Mouse (Mus musculus) CD4-positive, CD25-positive, alpha-beta regulatory T cell, adult 4 months (primary cell): ENCODE data around the gene Gm5148. TPM values are rescaled to one million over a fixed set of nuclear protein-coding genes. Genes with fewer than 3 reads are reported as not detected.

Experiments used
- ATAC-seq: one replicate; pipeline ENCODE4 v1.8.0; 2017
- polyA plus RNA-seq, 2 experiments: library from polyadenylated mRNA; unstranded; fragments of 100-300 nt; shearing (Covaris generic); gene quantifications; one replicate each; pipeline ENCODE4 v1.2.1; 2017

Gene Gm5148
- polyA plus RNA-seq, 2 experiments from 2014 or later, result 1.9 to 3.1 TPM

DNA sequence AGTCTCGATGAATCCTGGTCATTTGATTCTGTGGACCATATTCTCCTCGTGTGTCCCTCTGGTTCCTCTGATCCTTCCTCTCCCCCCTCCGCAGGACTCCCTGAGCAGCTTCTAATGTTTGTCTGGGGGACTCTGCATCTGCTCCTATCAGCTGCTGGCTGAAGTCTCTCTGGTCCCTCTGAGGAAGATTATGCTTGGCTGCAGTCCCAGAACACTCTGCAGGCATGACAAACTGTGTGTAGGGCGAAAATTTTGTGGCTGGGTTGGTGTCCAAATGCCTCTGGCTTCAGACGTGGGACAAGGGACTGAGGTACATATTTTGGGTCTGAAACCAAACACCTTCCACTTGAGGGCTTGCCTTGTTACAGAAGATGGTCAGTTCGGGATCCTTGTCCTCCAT, 13.1 kb upstream of the Gm5148 start:
- no peak for ATAC-seq

DNA sequence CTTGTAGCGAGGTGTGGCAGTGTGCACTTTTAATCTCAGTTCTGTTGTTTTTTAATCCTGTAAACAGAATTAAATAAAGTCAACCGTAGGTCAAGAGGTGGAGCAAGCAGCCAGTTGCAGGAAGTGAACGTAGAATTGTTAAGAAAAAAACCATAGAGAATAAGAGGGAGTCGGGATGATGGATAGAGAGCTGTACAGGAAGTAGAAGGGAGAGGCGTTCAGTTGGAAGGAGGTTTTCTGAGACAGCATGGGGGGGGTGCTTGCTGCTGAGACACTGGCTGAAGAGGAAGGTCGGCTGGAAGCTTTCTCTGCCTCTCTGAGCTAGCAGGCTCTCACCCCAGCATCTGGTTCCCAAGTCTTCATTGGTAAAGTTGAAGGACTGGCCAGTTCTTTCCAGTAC, 10.9 kb upstream of the Gm5148 start:
- ATAC-seq, result no peak

GRCm38 (mm10) chr3:37729142-37729541, 4.9 kb upstream of the Gm5148 start:
- no peak for ATAC-seq

DNA sequence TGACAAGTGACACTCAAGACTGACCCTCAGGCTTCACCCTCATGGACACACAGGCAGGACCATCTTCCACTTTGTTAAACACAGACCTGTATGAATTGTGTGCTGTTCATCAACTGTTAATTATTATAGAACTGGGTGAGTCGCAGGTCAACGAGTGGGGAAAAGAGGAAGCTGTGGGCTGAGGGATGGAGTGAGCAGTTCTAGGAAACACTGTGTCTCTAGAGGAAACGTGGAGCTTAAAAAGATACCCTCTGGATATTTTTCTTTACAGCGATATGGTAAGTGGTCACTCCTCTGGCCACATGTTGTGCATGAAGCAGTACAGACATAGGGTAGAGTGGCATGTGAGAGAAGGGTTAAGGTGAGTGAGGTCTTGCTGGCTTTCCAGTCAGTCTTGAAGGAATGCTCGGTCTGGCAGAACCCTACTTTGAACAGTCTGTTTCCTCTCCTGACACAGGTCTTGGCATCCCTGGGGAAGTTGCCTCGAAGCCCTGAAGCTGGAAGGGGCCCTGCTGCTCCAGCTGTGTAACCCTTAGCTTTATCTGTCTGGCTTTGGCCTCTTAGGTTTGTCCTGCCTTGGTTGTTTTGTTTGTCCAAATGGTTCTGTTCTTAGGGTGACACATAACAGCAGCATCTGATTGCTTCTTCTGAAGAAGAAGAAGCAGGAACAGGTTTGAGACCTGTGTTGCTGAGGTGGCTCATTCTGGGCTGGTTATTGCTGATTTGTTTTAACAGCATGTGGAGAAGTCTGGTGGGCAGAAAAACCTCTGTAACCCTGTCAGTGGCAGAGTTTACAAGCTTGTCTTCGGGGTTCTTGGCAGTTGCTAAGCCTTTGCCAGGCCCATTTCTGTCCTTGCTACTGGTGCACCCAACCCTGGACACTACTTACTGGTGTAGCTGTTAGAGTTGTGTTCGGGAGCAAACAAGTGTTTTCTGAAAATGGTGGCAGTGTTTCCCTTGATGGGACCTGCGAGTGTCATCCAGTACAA, 4.1 kb upstream of the Gm5148 start:
- no peak for ATAC-seq

- no peak for ATAC-seq
Observed at GRCm38 (mm10) chr3:37727392-37727791, 3.1 kb upstream of the Gm5148 start.

GRCm38 (mm10) chr3:37726501-37727140, 2.3 kb upstream of the Gm5148 start:
- ATAC-seq, result no peak

DNA sequence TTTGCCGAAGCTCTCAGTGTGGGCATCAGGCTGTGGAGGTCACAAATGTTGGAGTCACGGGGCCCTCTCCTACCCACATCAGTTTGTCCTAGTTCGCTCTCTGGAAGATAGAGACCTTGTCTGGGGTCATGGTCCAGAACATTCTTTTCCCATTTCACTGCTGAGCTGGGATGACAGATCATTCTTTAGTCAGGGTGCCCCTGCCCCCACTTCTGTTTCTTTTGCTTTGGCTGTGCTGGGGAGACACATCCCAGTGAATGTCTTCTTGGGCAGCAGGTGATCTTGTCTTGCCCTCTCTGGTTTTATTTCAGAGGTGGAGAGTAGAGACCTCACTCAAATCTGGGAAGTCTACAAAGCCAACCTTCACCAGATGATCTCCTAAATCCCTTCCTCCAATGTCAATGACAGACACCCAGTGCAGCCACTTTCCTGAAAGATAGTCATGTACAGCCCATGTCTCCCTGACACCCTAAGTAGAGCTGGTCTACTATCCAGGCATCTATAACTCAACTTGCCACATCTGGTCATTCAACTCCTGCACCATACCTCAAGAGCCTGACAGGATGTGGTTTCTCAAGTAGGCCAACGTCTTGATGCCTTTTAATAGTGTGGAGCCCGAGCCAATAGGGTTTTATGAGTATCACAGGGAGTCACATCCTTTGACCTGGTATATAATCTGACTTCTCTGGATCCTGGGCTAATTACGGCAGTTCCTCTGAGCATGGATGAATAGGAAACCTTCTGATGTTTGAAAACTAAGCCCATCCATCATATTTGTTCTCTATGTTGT, 851 bp upstream of the Gm5148 start:
- ATAC-seq, result peak; percentile 54

DNA sequence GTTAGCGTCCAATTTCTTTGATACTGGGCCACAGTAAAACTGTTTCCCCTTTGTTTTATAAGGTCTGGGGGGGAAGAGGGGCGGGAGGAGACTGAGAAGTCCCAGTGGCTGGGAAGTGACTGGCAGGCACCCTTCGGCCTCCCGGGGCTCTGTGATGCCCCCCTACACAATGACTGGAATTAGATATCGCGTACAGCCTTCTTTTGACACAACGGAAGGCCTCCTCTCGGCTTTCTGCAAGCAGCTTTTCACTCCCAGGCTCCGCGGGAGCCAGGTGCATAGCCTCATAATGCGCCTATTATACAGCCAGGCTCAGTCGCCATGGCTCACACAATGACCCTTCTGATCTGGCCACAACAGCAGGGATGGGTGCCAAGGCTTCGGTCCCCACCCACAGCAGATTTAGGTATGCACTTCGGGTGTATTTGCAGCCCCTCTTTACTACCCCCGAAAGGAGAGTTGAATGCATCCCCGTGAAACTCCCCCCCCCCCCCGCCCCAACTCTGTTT, 574 bp downstream of the Gm5148 start:
- ATAC-seq, result no peak

- no peak for ATAC-seq
Observed at GRCm38 (mm10) chr3:37723061-37723521, 1.2 kb downstream of the Gm5148 start.

DNA sequence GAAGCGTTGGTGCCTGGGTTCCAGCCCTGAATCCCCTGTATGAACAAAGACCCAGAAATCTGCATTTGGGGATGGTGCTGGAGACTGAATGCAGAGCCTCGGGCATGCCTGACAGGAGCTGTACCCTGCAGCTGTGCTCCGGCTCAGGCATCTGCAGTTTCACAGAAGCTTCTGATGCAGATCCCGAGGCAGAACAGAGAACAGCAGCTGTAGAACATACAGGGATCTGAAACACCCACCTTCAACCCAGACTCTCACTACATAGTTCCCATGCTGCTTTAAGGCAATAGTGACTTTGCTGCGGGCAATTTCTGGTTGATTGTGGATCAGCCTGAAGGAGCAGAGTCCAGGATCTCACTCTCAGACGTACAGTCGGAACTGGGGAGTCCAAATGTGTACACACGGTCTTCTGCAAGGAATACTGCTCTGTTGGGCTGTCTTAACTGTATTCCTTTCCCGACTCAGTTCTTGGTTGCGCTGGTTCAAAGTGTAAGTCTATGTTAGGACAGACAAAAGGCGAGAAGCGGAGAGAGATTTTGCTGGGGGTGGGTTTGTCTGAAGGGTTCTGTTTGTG, 1.7 kb downstream of the Gm5148 start:
- no peak for ATAC-seq

GRCm38 (mm10) chr3:37716992-37717391, 7.3 kb downstream of the Gm5148 start:
- ATAC-seq, result no peak

DNA sequence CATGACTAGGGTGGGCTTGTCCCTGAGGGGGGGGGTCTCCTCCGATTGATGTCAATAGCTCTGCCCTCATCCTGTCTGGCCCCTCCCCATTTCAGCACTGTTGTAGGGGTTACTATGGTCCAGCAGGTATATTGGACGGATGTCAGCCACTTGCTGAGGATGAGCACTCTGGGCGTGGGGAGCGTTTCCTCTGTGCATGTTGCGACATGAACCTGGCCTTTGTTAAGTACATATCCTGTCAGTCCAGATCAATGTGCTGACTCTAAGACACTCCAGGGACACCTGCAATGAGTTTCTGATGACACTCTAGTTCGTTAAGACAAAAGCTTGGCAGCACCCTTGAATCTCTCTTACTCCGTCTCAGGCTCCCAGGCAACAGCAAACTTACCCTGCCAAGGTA, 8.6 kb downstream of the Gm5148 start:
- peak; percentile 26 for ATAC-seq

DNA sequence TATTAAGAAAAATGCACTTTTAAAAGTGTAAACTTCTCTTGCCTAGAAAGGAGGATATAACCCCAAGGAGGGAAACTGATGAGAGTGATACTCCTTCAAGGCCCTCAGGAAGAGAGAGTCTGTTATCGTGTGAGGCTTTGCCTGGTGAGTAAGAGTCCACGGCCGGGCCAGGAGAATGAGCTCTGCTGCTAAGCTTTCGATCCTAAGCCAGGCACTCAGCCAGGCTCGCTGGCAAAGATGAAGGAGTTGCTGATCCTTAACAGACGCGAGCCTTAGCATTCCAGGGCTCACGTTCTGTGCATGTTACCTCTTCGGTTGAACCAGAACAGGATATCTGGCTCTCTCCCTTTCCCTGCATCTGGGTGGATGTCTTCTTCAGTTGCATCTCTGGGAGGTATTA, 11.8 kb downstream of the Gm5148 start:
- ATAC-seq, result no peak

DNA sequence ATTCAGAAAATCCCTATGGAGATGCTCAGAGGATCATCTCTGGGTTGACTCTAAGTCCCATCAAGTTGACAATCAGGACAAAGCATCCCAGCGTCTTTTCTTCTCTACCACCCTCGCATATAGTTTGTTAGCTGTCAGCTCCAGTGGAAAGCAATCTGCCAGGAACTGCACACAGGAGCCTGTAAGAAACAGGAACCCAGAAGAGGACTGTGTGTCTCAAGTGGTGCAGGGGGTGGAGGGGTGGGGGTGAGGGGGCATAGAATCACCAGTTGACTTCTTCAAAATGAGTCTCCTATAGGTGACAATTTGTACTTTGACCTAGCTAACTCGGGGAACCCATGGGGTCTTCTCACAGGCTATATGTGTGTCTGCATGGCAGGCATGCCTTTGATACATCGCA, 12.7 kb downstream of the Gm5148 start:
- no peak for ATAC-seq

- ATAC-seq, result no peak
Observed at GRCm38 (mm10) chr3:37707801-37708200, 16.5 kb downstream of the Gm5148 start.

DNA sequence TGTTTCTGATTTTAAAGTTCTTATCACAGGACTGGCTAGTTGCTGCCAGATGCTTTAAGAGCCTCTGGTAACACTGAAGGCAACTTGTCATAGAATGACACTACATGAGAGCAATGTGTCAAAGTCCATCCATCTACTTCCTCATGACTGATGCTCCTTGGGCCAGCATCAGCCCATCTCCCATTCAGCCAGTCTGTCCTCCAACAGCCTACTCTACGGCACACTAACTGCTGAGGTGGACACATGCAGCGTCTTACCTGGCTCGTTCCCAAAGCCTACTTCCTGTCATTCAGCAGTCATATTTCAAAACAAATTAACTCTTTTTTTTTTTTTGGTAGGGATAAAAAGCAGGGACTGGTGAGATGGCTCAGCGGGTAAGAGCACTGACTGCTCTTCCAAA, 17.9 kb downstream of the Gm5148 start:
- ATAC-seq, result no peak

- no peak for ATAC-seq
Observed at GRCm38 (mm10) chr3:37705436-37705835, 18.9 kb downstream of the Gm5148 start.

DNA sequence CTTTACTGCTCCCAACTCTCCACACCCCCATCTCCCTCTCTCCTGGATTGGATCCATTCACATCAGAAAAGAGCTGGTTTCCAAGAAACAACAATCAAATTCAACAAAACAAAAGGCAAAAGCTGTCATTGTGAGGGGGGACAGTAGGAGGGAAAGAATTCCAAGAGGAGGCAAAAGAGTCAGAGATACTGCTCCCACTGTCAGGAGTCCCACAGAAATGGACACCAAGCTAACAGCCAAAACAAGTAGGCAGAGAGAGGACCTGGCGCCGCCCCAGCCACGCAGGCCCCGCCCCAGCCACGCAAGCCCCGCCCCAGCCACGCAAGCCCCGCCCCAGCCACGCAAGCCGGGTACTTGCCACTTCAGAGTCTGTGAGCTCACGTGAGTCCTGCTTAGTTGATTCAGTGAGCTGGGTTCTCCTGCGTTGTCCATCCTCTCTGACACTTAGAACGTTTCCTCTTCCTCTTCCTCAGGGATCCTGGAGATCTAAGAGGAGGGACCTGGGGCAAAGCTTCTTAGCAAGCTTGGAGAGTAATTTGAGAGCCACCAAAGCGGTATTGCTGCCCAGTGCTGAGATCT, 19.5 kb downstream of the Gm5148 start:
- ATAC-seq, result no peak

GRCm38 (mm10) chr3:37703066-37703465, 21.2 kb downstream of the Gm5148 start:
- peak; percentile 69 for ATAC-seq

DNA sequence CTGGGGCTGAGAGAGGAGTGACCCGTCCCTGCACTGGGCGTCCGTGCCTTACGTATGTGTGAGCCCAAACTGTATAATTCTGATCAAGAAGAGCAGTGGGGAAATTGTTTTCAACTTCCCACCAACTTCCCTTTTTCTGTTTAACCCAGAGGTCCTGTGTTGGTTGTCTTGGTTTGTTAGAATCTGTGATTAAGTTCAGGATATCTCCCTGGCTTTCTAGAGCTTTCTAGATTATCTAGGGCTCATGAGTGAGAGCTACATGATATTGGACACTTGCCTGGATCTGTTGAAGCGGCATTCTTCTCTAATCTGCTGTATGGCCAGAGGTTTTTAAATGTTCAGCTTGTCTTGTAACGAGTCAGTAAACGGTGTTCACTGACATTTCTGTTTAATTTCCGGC, 30.7 kb downstream of the Gm5148 start:
- ATAC-seq, result no peak

GRCm38 (mm10) chr3:37692945-37693344, 31.3 kb downstream of the Gm5148 start:
- no peak for ATAC-seq
